26 mouse cellular contexts compared by ENCODE assay signal in the genomic region with DNA sequence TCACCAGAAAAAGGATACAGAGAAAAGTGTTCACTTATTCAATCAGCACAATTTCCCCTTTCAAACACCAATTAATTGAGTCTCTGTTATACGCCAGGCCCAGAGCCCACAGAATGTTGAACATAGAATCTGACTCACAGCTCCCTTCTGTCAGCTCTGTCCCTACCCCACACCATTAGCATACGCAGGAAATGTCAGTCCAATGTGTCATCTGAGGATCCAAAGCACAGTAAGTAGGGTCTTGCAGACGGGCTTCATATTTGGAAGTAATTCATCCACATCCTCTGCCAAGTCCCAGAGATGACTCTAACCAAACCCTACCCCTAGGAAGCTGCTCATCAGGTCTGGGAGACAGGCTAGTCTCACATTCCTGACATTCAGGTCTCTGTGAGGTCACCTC. TPM values are rescaled to one million over a fixed set of nuclear protein-coding genes. Genes with fewer than 3 reads are reported as not detected.
DNase-seq lines count a peak whose midpoint lies in the region; ATAC-seq lines count a peak whose summit lies in the region.
"Had no signal": no experiment of that assay in that cellular context is flagged by ENCODE, and none has a peak within 500 bp of the region (broad histone marks: within the 10 kb centered on the region; RNA-seq: fewer than 3 reads in every experiment).

No protein-coding gene starts in this region.

- no peak overlapping the region for H3K4me2 ChIP-seq in intestine, embryonic 16.5 days (ENCODE audit: low read depth, low read length)
- H3K4me2 ChIP-seq: forebrain, embryonic 15.5 days; heart, embryonic 13.5 days; hindbrain, embryonic 15.5 days had no signal

- no peak overlapping the region for H3K4me3 ChIP-seq in intestine, embryonic 16.5 days (ENCODE audit: low read length)
- H3K4me3 ChIP-seq: embryonic facial prominence, embryonic 10.5 days; erythroblast, embryonic 14.5 days; forebrain, embryonic 15.5 days; heart, embryonic 13.5 days; hindbrain, embryonic 15.5 days had no signal

- no peak overlapping the region for H3K27ac ChIP-seq in intestine, embryonic 16.5 days (ENCODE audit: low read length)
- H3K27ac ChIP-seq: embryonic facial prominence, embryonic 10.5 days; forebrain, embryonic 15.5 days; heart, embryonic 13.5 days; hindbrain, embryonic 15.5 days had no signal

- no peak overlapping the region for H3K9ac ChIP-seq in intestine, embryonic 16.5 days (ENCODE audit: low read depth, low read length)
- H3K9ac ChIP-seq: forebrain, embryonic 15.5 days; heart, embryonic 13.5 days; hindbrain, embryonic 15.5 days had no signal

- H3K4me1 ChIP-seq in intestine, embryonic 16.5 days (ENCODE audit: control insufficient read depth, insufficient read depth, low read length) = no peaks in the 10 kb centered on the region
- H3K4me1 ChIP-seq: forebrain, embryonic 15.5 days; heart, embryonic 13.5 days; hindbrain, embryonic 15.5 days had no signal

- H3K36me3 ChIP-seq in intestine, embryonic 16.5 days (ENCODE audit: control insufficient read depth, insufficient read depth, low read length) = no peaks in the 10 kb centered on the region
- H3K36me3 ChIP-seq: embryonic facial prominence, embryonic 10.5 days; forebrain, embryonic 15.5 days; G1E; heart, embryonic 13.5 days; hindbrain, embryonic 15.5 days had no signal

- 70% methylated on average over 3 of the region's 3 CpGs for WGBS in intestine, embryonic 16.5 days

- no peak for ATAC-seq in intestine, embryonic 16.5 days
- ATAC-seq: activated CD4-positive, CD25-positive, alpha-beta regulatory T cell, adult 4 months; CD4-positive, CD25-positive, alpha-beta regulatory T cell, adult 4 months; forebrain, embryonic 15.5 days; Patski had no signal

- no peaks in the 10 kb centered on the region for H3K9me3 ChIP-seq in intestine, embryonic 16.5 days (ENCODE audit: control insufficient read depth, low read length)
- H3K9me3 ChIP-seq: embryonic facial prominence, embryonic 10.5 days; forebrain, embryonic 15.5 days; heart, embryonic 13.5 days; hindbrain, embryonic 15.5 days had no signal

- DNase-seq in layer of hippocampus, adult 11-12 months (ENCODE audit: low spot score) = peak; percentile 23
- DNase-seq in layer of hippocampus, adult 9-10 months (ENCODE audit: low spot score) = no peak
- peak; percentile 84 for DNase-seq in 3T3-L1 (ENCODE audit: low read depth, low spot score)
- peak; percentile 78 for DNase-seq in brain, adult 2 months (ENCODE audit: low read depth, low spot score)
- no peak for DNase-seq in gastrocnemius, postnatal 10 days
- no peak for DNase-seq in gastrocnemius, postnatal 25 days
- DNase-seq: adrenal gland, postnatal 14 days; cerebellum, adult 18-20 months; cerebellum, adult 9-11 months; heart, postnatal 36 days had no signal

- no peaks in the 10 kb centered on the region; the same call in 1 of the 2 replicates for H3K27me3 ChIP-seq in intestine, embryonic 16.5 days (replicated peaks; ENCODE audit: control insufficient read depth, insufficient read depth, low read length)
- H3K27me3 ChIP-seq: hindbrain, embryonic 15.5 days; Patski had no signal

RNA-seq across cellular contexts. Expression of a gene that starts 3.6 kb away (rescaled TPM):
- total RNA-seq in gastrocnemius, postnatal 10 days (2021) = not detected
- not detected for total RNA-seq in gastrocnemius, postnatal 25 days (2021)
- 0.15 TPM in 1 of 2 replicates, not detected in the other for polyA plus RNA-seq in intestine, embryonic 16.5 days (2015; fragmentation: Nextera tagmentation; extraction: Ambion mirVana)
- total RNA-seq: adrenal gland, adult 18-20 months; adrenal gland, postnatal 14 days; G1E; gastrocnemius, adult 8-10 months; heart, postnatal 36 days had no signal
- polyA plus RNA-seq: activated CD4-positive, CD25-positive, alpha-beta regulatory T cell, adult 4 months; CD4-positive, CD25-positive, alpha-beta regulatory T cell, adult 4 months; erythroblast, embryonic 14.5 days; forebrain, embryonic 11.5 days; forebrain, embryonic 15.5 days; G1E; gonadal fat pad, adult 2 months; heart, postnatal 0 days; Patski had no signal

RNA-seq across cellular contexts. Expression of a gene that starts 7.3 kb away (rescaled TPM):
- total RNA-seq in gastrocnemius, postnatal 10 days (2021) = under 1 TPM; 0.28 to 0.32 TPM
- 1 to 10 TPM in 1 of 2 experiments, under 1 TPM in 1; 0.79 to 1.2 TPM for total RNA-seq in gastrocnemius, postnatal 25 days (2021)
- 2.5 and 6.3 TPM in 2 replicates for polyA plus RNA-seq in intestine, embryonic 16.5 days (2015; fragmentation: Nextera tagmentation; extraction: Ambion mirVana)
- total RNA-seq: adrenal gland, postnatal 14 days; G1E had no signal
- polyA plus RNA-seq: erythroblast, embryonic 14.5 days; G1E; Patski had no signal

RNA-seq across cellular contexts. Expression of a gene that starts 9.3 kb away (rescaled TPM):
- 1 to 10 TPM; 2.0 to 2.2 TPM for total RNA-seq in gastrocnemius, postnatal 10 days (2021)
- total RNA-seq in gastrocnemius, postnatal 25 days (2021) = 1 to 10 TPM; 2.1 to 2.9 TPM
- polyA plus RNA-seq in intestine, embryonic 16.5 days (2015; fragmentation: Nextera tagmentation; extraction: Ambion mirVana) = 9.4 and 12.9 TPM in 2 replicates
- total RNA-seq: G1E had no signal
- polyA plus RNA-seq: G1E, Patski had no signal

RNA-seq across cellular contexts. Expression of a gene that starts 13.7 kb away (rescaled TPM):
- not detected for total RNA-seq in gastrocnemius, postnatal 10 days (2021)
- not detected for total RNA-seq in gastrocnemius, postnatal 25 days (2021)
- 0.75 and 1.7 TPM in 2 replicates for polyA plus RNA-seq in intestine, embryonic 16.5 days (2015; fragmentation: Nextera tagmentation; extraction: Ambion mirVana)
- total RNA-seq: adrenal gland, adult 18-20 months; adrenal gland, postnatal 14 days; G1E had no signal
- polyA plus RNA-seq: erythroblast, embryonic 14.5 days; forebrain, embryonic 11.5 days; forebrain, embryonic 15.5 days; G1E; gonadal fat pad, adult 2 months; heart, embryonic 13.5 days; heart, postnatal 0 days; hindbrain, embryonic 11.5 days; Patski had no signal

RNA-seq across cellular contexts. Expression of a gene that starts 19.4 kb away (rescaled TPM):
- total RNA-seq in gastrocnemius, postnatal 10 days (2021) = not detected
- total RNA-seq in gastrocnemius, postnatal 25 days (2021) = not detected
- polyA plus RNA-seq in intestine, embryonic 16.5 days (2015; fragmentation: Nextera tagmentation; extraction: Ambion mirVana) = not detected in 2 replicates
- total RNA-seq: adrenal gland, adult 18-20 months; adrenal gland, postnatal 14 days; G1E; gastrocnemius, adult 8-10 months; heart, postnatal 36 days had no signal
- polyA plus RNA-seq: activated CD4-positive, CD25-positive, alpha-beta regulatory T cell, adult 4 months; CD4-positive, CD25-positive, alpha-beta regulatory T cell, adult 4 months; embryonic facial prominence, embryonic 10.5 days; erythroblast, embryonic 14.5 days; forebrain, embryonic 11.5 days; forebrain, embryonic 15.5 days; G1E; gonadal fat pad, adult 2 months; heart, embryonic 13.5 days; heart, postnatal 0 days; hindbrain, embryonic 11.5 days; hindbrain, embryonic 15.5 days; Patski had no signal

Comparison
In these comparisons a context has a peak if more than half of its experiments do, and no peak if none do; other contexts are left out.
1. DNase-seq: peak in layer of hippocampus, adult 11-12 months (single experiment), 3T3-L1 (single experiment) and brain, adult 2 months (single experiment); none in layer of hippocampus, adult 9-10 months (single experiment), gastrocnemius, postnatal 10 days (single experiment) and gastrocnemius, postnatal 25 days (single experiment).